8 mouse cellular contexts compared by ENCODE assay signal in the genomic region with DNA sequence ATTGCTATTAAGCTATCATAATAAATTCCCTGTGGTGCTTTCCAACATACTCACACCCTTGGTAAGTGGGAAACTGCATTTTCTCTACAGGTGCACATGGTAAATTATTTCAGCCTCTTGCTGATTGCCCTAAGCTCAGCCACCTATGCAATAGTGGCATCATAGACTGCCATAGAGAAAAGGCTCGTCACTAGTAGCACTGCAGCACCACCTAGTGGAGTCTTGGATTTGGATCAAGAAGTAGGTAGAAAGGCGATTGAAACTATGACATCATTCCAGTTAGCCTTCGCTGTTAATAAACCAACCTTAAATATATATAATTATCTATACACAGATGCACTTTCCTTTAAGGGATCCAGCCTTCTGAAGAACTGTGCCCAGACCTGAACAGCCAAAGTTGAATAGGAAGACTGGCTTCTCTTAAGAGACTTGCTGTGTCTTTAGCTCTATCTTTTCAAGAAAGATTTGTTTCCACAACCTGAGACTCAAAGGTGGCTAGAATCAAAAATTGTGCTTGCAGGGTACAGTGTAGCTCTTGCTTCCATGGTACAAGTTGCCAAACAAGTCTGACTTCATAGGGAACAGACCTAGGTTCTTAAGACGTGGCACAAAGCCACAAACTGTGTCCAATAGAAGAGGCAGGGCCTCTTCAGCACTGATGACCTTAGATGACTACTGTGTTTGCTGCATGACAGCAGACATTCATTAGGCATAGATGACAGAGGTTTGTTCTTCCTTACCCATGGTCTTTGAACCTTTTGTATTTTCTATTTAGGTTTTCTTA. TPM values are rescaled to one million over a fixed set of nuclear protein-coding genes. Genes with fewer than 3 reads are reported as not detected.
DNase-seq lines count a peak whose midpoint lies in the region; ATAC-seq lines count a peak whose summit lies in the region.

No protein-coding gene starts in this region.

- 23% methylated on average over 4 of the region's 4 CpGs for WGBS in liver, embryonic 16.5 days (ENCODE audit: insufficient replicate concordance)
- 35% methylated on average over 4 of the region's 4 CpGs for WGBS in neural tube, embryonic 14.5 days

- H3K9ac ChIP-seq in liver, embryonic 16.5 days (ENCODE audit: low read depth, low read length), result no peak overlapping the region
- no peak overlapping the region for H3K9ac ChIP-seq in neural tube, embryonic 14.5 days (replicated peaks; ENCODE audit: low read depth, low read length)

- no peak overlapping the region for H3K4me3 ChIP-seq in liver, embryonic 16.5 days (ENCODE audit: low read depth, low read length)
- H3K4me3 ChIP-seq in neural tube, embryonic 14.5 days (ENCODE audit: low read depth, low read length), result no peak overlapping the region

- DNase-seq in 416B (ENCODE audit: low read depth) (peak; percentile 84), R1 (ENCODE audit: low read depth, low spot score) (peak; percentile 73)
- peak; percentile 68 to 88 for DNase-seq in cerebellum, postnatal 25 days
- peak; percentile 52 for DNase-seq in gastrocnemius, postnatal 10 days
- peak; percentile 75 to 87 for DNase-seq in kidney, postnatal 36 days
- DNase-seq in thymus, postnatal 10 days (ENCODE audit: low spot score in 2 of 2), result peak; percentile 33 to 74

- no peak overlapping the region for H3K27ac ChIP-seq in liver, embryonic 16.5 days (ENCODE audit: low read length)
- H3K27ac ChIP-seq in neural tube, embryonic 14.5 days (ENCODE audit: low read depth, low read length), result no peak overlapping the region

- H3K36me3 ChIP-seq in liver, embryonic 16.5 days (ENCODE audit: control insufficient read depth, insufficient read depth), result no peaks in the 10 kb centered on the region
- peaks cover 32% of the 10 kb centered on the region; the same call in 1 of the 2 replicates for H3K36me3 ChIP-seq in neural tube, embryonic 14.5 days (ENCODE audit: control insufficient read depth, insufficient read depth, low read length)

- H3K27me3 ChIP-seq in liver, embryonic 16.5 days (ENCODE audit: control insufficient read depth, insufficient read depth, low read depth, low read length), result no peaks in the 10 kb centered on the region
- H3K27me3 ChIP-seq in neural tube, embryonic 14.5 days (ENCODE audit: control insufficient read depth, insufficient read depth, low read length), result no peaks in the 10 kb centered on the region

- H3K4me1 ChIP-seq in liver, embryonic 16.5 days (ENCODE audit: control insufficient read depth, low read depth, low read length), result no peaks in the 10 kb centered on the region
- no peaks in the 10 kb centered on the region for H3K4me1 ChIP-seq in neural tube, embryonic 14.5 days (ENCODE audit: control insufficient read depth, insufficient read depth, low read length)

- 0 out of 2 replicates have a peak, but pooled peaks have one; percentile 16 for ATAC-seq in liver, embryonic 16.5 days (ENCODE audit: low read depth)
- ATAC-seq in neural tube, embryonic 14.5 days (ENCODE audit: low read depth), result peak; percentile 54; the same call in 1 of the 2 replicates

- H3K4me2 ChIP-seq in liver, embryonic 16.5 days (ENCODE audit: low read depth, low read length), result no peak overlapping the region
- no peak overlapping the region for H3K4me2 ChIP-seq in neural tube, embryonic 14.5 days (ENCODE audit: low read depth, low read length)

- no peaks in the 10 kb centered on the region for H3K9me3 ChIP-seq in liver, embryonic 16.5 days (replicated peaks; ENCODE audit: control insufficient read depth, low read length)
- H3K9me3 ChIP-seq in neural tube, embryonic 14.5 days (ENCODE audit: control insufficient read depth, low read length), result no peaks in the 10 kb centered on the region

RNA-seq across cellular contexts. Expression of a gene that starts 41.4 kb away (rescaled TPM):
- total RNA-seq in gastrocnemius, postnatal 10 days (2021), result 1 to 10 TPM; 5.8 to 6.6 TPM
- 0.79 and 1.1 TPM in 2 replicates for polyA plus RNA-seq in liver, embryonic 16.5 days (2015; fragmentation: Nextera tagmentation; extraction: Ambion mirVana)
- polyA plus RNA-seq in neural tube, embryonic 14.5 days (2014; fragmentation: Nextera tagmentation; extraction: Ambion mirVana), result 37.7 and 38.1 TPM in 2 replicates

RNA-seq across cellular contexts. Expression of a gene that starts 56.0 kb away (rescaled TPM):
- total RNA-seq in gastrocnemius, postnatal 10 days (2021), result 10 to 100 TPM; 40.0 to 40.5 TPM
- polyA plus RNA-seq in liver, embryonic 16.5 days (2015; fragmentation: Nextera tagmentation; extraction: Ambion mirVana), result 0.06 and 0.24 TPM in 2 replicates
- 4.0 and 4.1 TPM in 2 replicates for polyA plus RNA-seq in neural tube, embryonic 14.5 days (2014; fragmentation: Nextera tagmentation; extraction: Ambion mirVana)

Comparison
In these comparisons a context has a peak if more than half of its experiments do, and no peak if none do; other contexts are left out.
1. RNA of a gene that starts 41.4 kb away (polyA plus RNA-seq): 37.7 to 38.1 TPM in neural tube, embryonic 14.5 days; 0.79 to 1.1 TPM in liver, embryonic 16.5 days; every median in the first group is over 10 times any median in the second.
2. Peak in every context shown above with its lines, with median percentiles within 50 percentile points of each other: DNase-seq.